Mouse (Mus musculus): ENCODE data around the gene Tmem266. TPM values are rescaled to one million over a fixed set of nuclear protein-coding genes. Genes with fewer than 3 reads are reported as not detected.

Tmem266 gene
- polyA plus RNA-seq, 1 experiment from 2014 or later: not detected

DNA sequence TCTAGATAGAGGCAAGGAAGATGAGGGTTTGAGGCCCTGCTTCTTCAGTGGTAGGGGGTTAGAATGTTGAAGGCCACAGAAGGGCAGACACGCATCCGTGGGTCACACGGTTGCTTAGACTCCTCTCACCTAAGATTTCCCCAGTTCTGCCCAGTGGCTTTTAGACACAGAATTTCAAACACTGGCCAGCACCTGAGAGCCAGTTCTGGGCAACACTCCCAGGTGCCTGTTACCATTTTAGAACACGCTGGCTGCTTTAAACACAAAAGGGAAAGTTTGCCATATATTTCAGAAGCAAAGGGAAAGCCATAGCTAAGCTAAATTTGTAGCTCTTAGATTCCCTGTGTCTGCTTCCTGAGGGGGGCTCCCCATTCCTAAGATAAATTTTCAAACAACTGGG lies 54.7 kb downstream of the Tmem266 start:
- H3K27me3 ChIP-seq (replicated peaks): 0 out of 2 replicates have a peak, but pooled peaks cover 6% of the 10 kb centered on the region
- H3K4me2 ChIP-seq: no peak overlapping the region
- H3K9ac ChIP-seq: no peak overlapping the region
- no peaks in the 10 kb centered on the region for H3K4me1 ChIP-seq
- H3K36me3 ChIP-seq: no peaks in the 10 kb centered on the region
- no peaks in the 10 kb centered on the region for H3K9me3 ChIP-seq (replicated peaks)
- no peak overlapping the region for H3K27ac ChIP-seq
- 64% methylated on average over 4 of the region's 4 CpGs for WGBS (ENCODE audit: insufficient replicate concordance)
- H3K4me3 ChIP-seq: no peak overlapping the region
- no peak for ATAC-seq

DNA sequence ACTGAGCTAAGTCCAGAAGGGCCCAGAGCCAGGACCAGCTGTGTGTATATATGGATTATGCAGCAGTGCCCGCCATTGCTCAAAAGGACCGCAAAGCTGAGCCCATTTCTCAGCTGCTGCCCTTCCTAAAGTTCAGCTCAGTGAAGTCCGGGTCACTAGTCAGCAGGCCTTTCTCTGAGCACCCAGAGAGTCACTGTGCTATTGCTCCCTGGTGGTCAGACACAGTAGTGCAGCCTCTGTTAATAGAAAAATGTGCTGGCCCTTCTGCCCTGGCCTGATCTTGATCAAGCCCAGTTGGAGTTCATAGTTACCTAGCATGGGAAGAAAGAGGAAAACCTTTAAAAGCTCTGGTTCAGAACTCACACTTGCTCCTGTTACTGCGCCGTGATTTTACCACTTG lies 55.7 kb downstream of the Tmem266 start:
- Histone ChIP-seq H3K9ac (no peak overlapping the region), H3K9me3 (replicated peaks) (no peaks in the 10 kb centered on the region), H3K27me3 (replicated peaks) (0 out of 2 replicates have a peak, but pooled peaks cover 6% of the 10 kb centered on the region), H3K36me3 (no peaks in the 10 kb centered on the region), H3K27ac (no peak overlapping the region), H3K4me2 (no peak overlapping the region), H3K4me1 (no peaks in the 10 kb centered on the region), H3K4me3 (no peak overlapping the region)
- 23% methylated on average over 5 of the region's 5 CpGs for WGBS (ENCODE audit: insufficient replicate concordance)
- ATAC-seq: no peak

DNA sequence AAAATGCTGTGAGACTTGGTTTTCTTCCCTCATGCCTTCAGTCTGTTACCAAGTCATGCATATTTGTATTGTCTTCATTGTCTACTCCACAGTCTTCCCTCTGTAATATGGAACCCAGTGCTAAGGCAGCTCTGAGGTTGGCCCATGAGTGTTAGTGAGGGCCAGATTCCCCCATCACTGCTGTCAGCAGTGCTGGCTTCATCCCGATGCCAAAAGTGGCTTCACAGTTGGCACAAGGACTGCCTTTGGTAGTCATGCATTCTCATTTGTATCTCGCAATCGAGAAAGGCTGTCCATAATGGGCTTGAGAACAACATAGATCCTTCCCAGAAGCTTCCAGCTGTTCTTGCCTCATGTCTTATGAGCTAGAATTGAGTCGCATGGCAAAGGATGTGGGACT lies 59.4 kb downstream of the Tmem266 start:
- Histone ChIP-seq H3K36me3 (no peaks in the 10 kb centered on the region), H3K27ac (no peak overlapping the region), H3K9ac (no peak overlapping the region), H3K27me3 (replicated peaks) (0 out of 2 replicates have a peak, but pooled peaks cover 6% of the 10 kb centered on the region), H3K4me1 (no peaks in the 10 kb centered on the region), H3K4me3 (no peak overlapping the region), H3K9me3 (replicated peaks) (no peaks in the 10 kb centered on the region), H3K4me2 (no peak overlapping the region)
- no peak for ATAC-seq
- 81% methylated on average over 4 of the region's 4 CpGs for WGBS (ENCODE audit: insufficient replicate concordance)

GRCm38 (mm10) chr9:55387862-55388505 lies 61.3 kb downstream of the Tmem266 start:
- 48% methylated on average over 14 of the region's 14 CpGs for WGBS (ENCODE audit: insufficient replicate concordance)
- H3K4me1 ChIP-seq: no peaks in the 10 kb centered on the region
- no peak overlapping the region for H3K9ac ChIP-seq
- no peak overlapping the region for H3K27ac ChIP-seq
- 0 out of 2 replicates have a peak, but pooled peaks cover 6% of the 10 kb centered on the region for H3K27me3 ChIP-seq (replicated peaks)
- no peaks in the 10 kb centered on the region for H3K9me3 ChIP-seq (replicated peaks)
- no peak for ATAC-seq
- H3K4me2 ChIP-seq: no peak overlapping the region
- no peaks in the 10 kb centered on the region for H3K36me3 ChIP-seq
- no peak overlapping the region for H3K4me3 ChIP-seq

DNA sequence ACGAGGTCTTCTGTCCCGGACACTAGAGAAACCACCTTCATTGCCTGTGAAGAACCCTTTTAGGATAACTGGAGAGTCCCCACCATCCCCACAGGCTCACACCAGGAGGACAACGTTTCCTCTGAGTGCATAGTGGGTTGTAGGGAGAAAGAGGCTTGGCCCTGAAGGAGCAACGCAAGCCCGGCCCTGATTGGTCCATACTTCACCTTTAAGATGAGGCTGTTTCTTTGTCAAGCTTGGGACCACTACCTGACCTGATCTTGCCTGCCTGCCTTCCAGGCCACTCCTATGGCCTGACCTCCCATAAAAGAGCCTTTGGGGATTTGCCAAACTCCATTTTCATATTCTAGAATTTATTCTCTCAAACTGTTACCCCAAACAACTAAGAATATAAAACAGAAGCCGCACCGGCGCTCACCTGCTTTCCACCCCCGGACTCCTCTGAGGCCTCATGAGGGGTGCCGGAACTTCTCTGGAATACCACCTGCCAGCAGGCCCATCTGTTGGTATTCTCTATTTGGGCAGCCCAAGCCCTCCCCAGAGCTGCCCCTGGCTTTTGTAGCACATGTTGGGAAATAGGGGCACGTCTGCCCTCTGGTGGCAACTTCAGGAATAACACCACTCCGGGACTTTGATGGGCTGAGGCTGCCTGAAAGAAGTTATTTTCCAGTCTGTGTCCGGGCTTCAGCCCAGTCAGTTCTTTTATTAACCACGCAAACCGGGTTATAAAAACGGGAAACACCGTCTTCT lies 65.4 kb downstream of the Tmem266 start:
- Histone ChIP-seq H3K4me3 (no peak overlapping the region), H3K4me1 (no peaks in the 10 kb centered on the region), H3K9ac (no peak overlapping the region), H3K27me3 (replicated peaks) (peaks cover 3% of the 10 kb centered on the region; the same call in 1 of the 2 replicates), H3K4me2 (no peak overlapping the region), H3K27ac (no peak overlapping the region), H3K9me3 (replicated peaks) (no peaks in the 10 kb centered on the region), H3K36me3 (no peaks in the 10 kb centered on the region)
- 32% methylated on average over 17 of the region's 17 CpGs for WGBS (ENCODE audit: insufficient replicate concordance)
- no peak; the same call in 1 of the 2 replicates for ATAC-seq

- Histone ChIP-seq H3K4me1 (no peaks in the 10 kb centered on the region), H3K27ac (no peak overlapping the region), H3K4me2 (no peak overlapping the region), H3K9ac (no peak overlapping the region), H3K9me3 (replicated peaks) (no peaks in the 10 kb centered on the region), H3K27me3 (replicated peaks) (peaks cover 3% of the 10 kb centered on the region; the same call in 1 of the 2 replicates), H3K36me3 (no peaks in the 10 kb centered on the region), H3K4me3 (no peak overlapping the region)
- WGBS (ENCODE audit: insufficient replicate concordance): 11% methylated on average over 1 of the region's 1 CpGs
- ATAC-seq: no peak
These were observed 68.9 kb downstream of the Tmem266 start for GRCm38 (mm10) chr9:55395650-55396049.

- H3K9ac ChIP-seq: no peak overlapping the region
- H3K36me3 ChIP-seq: no peaks in the 10 kb centered on the region
- no peak overlapping the region for H3K4me2 ChIP-seq
- no peaks in the 10 kb centered on the region for H3K9me3 ChIP-seq (replicated peaks)
- ATAC-seq: no peak
- 70% methylated on average over 7 of the region's 7 CpGs for WGBS (ENCODE audit: insufficient replicate concordance)
- H3K4me3 ChIP-seq: no peak overlapping the region
- H3K27me3 ChIP-seq (replicated peaks): peaks cover 4% of the 10 kb centered on the region; the same call in 1 of the 2 replicates
- no peaks in the 10 kb centered on the region for H3K4me1 ChIP-seq
- no peak overlapping the region for H3K27ac ChIP-seq
These were observed 72.4 kb downstream of the Tmem266 start for GRCm38 (mm10) chr9:55398985-55399554.

DNA sequence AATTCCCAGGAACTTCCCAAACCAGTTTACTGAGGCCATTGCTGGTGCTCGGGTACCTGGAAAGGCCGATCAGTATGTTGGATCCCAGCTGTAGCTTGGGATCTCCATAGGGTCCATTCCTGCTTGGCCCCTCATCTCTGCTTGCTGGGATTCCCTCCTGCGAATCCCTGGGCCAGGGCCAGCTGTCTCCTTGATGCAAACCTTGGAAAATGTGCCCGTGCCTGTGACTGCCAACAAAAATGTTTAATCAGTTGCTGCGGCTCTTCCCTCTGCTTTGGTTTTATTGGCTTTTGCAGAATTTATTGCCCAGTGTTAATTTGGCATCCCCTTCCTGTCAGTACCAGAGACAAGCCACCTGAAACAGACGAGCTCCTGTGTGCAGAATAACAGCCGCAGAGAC lies 75.6 kb downstream of the Tmem266 start:
- Histone ChIP-seq H3K9ac (no peak overlapping the region), H3K9me3 (replicated peaks) (no peaks in the 10 kb centered on the region), H3K4me2 (no peak overlapping the region), H3K27me3 (replicated peaks) (0 out of 2 replicates have a peak, but pooled peaks cover 4% of the 10 kb centered on the region), H3K27ac (no peak overlapping the region), H3K4me1 (no peaks in the 10 kb centered on the region; the same call in 1 of the 2 replicates), H3K36me3 (no peaks in the 10 kb centered on the region), H3K4me3 (no peak overlapping the region)
- WGBS (ENCODE audit: insufficient replicate concordance): 63% methylated on average over 7 of the region's 7 CpGs
- ATAC-seq: no peak

GRCm38 (mm10) chr9:55404256-55404655 lies 77.5 kb downstream of the Tmem266 start:
- H3K4me1 ChIP-seq: no peaks in the 10 kb centered on the region; the same call in 1 of the 2 replicates
- H3K4me3 ChIP-seq: no peak overlapping the region
- WGBS (ENCODE audit: insufficient replicate concordance): 69% methylated on average over 4 of the region's 4 CpGs
- no peak for ATAC-seq
- H3K9me3 ChIP-seq (replicated peaks): no peaks in the 10 kb centered on the region
- H3K4me2 ChIP-seq: no peak overlapping the region
- no peaks in the 10 kb centered on the region for H3K36me3 ChIP-seq
- no peak overlapping the region for H3K27ac ChIP-seq
- H3K27me3 ChIP-seq (replicated peaks): peaks cover 11% of the 10 kb centered on the region
- no peak overlapping the region for H3K9ac ChIP-seq

DNA sequence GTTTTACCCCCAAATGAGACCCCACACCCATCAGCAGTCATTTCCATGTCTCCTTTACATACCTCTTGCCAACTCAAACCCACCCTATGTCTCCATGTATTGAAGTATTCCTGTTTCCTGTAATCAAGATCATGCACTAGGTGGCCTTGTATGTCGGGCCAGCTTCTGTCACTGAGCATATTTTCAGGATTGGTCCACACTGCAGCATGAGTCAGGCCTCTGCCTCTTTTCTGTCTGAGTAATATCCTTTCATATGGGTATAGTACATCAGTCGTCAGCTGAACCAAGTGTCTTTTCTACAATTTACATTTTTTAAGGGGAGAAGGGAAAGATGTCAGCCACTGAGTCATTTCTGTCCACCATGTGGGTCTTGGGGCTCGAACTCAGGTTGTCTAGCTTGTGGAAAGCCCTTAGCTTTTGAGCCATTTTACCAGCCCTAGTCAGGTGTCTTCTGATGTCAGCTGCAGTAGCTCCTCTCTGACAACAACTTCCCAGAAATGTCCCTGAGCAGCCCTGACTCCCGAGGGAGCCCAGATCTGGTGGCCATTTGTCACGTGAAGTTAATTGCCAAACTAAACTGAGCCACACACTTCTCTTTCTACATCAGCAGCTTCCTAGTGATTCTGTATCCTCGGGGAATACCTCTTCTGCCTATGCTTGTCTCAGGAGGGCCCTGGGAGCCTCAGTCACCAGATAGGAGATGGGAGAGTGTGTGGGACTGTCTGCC lies 78.4 kb downstream of the Tmem266 start:
- H3K4me3 ChIP-seq: no peak overlapping the region
- H3K27ac ChIP-seq: no peak overlapping the region
- no peaks in the 10 kb centered on the region for H3K36me3 ChIP-seq
- no peak for ATAC-seq
- 46% methylated on average over 6 of the region's 6 CpGs for WGBS (ENCODE audit: insufficient replicate concordance)
- H3K27me3 ChIP-seq (replicated peaks): peaks cover 17% of the 10 kb centered on the region
- no peak overlapping the region for H3K4me2 ChIP-seq
- no peak overlapping the region for H3K9ac ChIP-seq
- H3K4me1 ChIP-seq: no peaks in the 10 kb centered on the region; the same call in 1 of the 2 replicates
- no peaks in the 10 kb centered on the region for H3K9me3 ChIP-seq (replicated peaks)

- Histone ChIP-seq H3K9me3 (replicated peaks) (no peaks in the 10 kb centered on the region), H3K4me1 (no peaks in the 10 kb centered on the region; the same call in 1 of the 2 replicates), H3K4me3 (no peak overlapping the region), H3K36me3 (no peaks in the 10 kb centered on the region), H3K27ac (no peak overlapping the region), H3K27me3 (replicated peaks) (peaks cover 13% of the 10 kb centered on the region), H3K4me2 (no peak overlapping the region), H3K9ac (no peak overlapping the region)
- ATAC-seq: no peak
- WGBS (ENCODE audit: insufficient replicate concordance): 66% methylated on average over 2 of the region's 2 CpGs
These were observed 80.1 kb downstream of the Tmem266 start for GRCm38 (mm10) chr9:55406773-55407172.
